Mouse (Mus musculus) heart, embryonic 13.5 days (tissue): ENCODE data around the gene Svip. TPM values are rescaled to one million over a fixed set of nuclear protein-coding genes. Genes with fewer than 3 reads are reported as not detected.
A peak's percentile ranks its signal among the peaks of the same experiment; 100 is the strongest.

Experiments
- ATAC-seq: fragments of 200-750 bp; cut with Nextera tagmentation; 2 replicates; pipeline ENCODE4 v1.8.0; 2017; ENCODE audit warnings: moderate TSS enrichment; ENCODE audit not compliant: insufficient number of reproducible peaks, low FRiP score, low TSS enrichment; ENCODE audit errors: extremely low read depth
- H3K27ac ChIP-seq: fragments of 300-500 bp; sonication (generic); replicated peaks from 2 replicates; pipeline ENCODE4 v1.5.1; 2015; ENCODE audit warnings: moderate library complexity, mild to moderate bottlenecking, inconsistent platforms
- H3K27me3 ChIP-seq: fragments of 300-500 bp; sonication (generic); replicated peaks from 2 replicates; pipeline ENCODE4 v1.6.1; 2015; ENCODE audit warnings: mild to moderate bottlenecking, inconsistent platforms
- H3K36me3 ChIP-seq: fragments of 300-500 bp; sonication (generic); 2 replicates; pipeline ENCODE4 v1.6.1; 2015; ENCODE audit warnings: mild to moderate bottlenecking, inconsistent platforms
- H3K4me1 ChIP-seq: fragments of 300-500 bp; sonication (generic); 2 replicates; pipeline ENCODE4 v1.6.1; 2015; ENCODE audit warnings: inconsistent platforms
- H3K4me2 ChIP-seq: fragments of 300-500 bp; sonication (generic); 2 replicates; pipeline ENCODE4 v1.6.1; 2015; ENCODE audit warnings: inconsistent platforms, mild to moderate bottlenecking, moderate library complexity
- H3K4me3 ChIP-seq: fragments of 300-500 bp; sonication (generic); 2 replicates; pipeline ENCODE4 v1.5.1; 2015; ENCODE audit warnings: moderate library complexity, mild to moderate bottlenecking, inconsistent platforms
- H3K9ac ChIP-seq: fragments of 300-500 bp; sonication (generic); 2 replicates; pipeline ENCODE4 v1.6.1; 2015; ENCODE audit warnings: inconsistent platforms, mild to moderate bottlenecking, moderate library complexity
- H3K9me3 ChIP-seq: fragments of 300-500 bp; sonication (generic); 2 replicates; pipeline ENCODE4 v1.6.1; 2016; ENCODE audit warnings: inconsistent platforms
- WGBS: fragments of 180-500 bp; shearing (Covaris S2); methylation state at CpG from one replicate; pipeline ENCODE4 v1.1.7; 2015; ENCODE audit warnings: mixed read lengths; 5-methylcytosine and 5-hydroxymethylcytosine counted together
- polyA plus RNA-seq: library from polyadenylated mRNA; unstranded; fragments of >200 nt; fragmentation: Nextera tagmentation; extraction: Ambion mirVana; gene quantifications from 2 replicates; pipeline ENCODE4 v1.2.1, GENCODE M21; 2015

Svip gene
- polyA plus RNA-seq, 1 experiment from 2014 or later = 9.5 TPM

DNA sequence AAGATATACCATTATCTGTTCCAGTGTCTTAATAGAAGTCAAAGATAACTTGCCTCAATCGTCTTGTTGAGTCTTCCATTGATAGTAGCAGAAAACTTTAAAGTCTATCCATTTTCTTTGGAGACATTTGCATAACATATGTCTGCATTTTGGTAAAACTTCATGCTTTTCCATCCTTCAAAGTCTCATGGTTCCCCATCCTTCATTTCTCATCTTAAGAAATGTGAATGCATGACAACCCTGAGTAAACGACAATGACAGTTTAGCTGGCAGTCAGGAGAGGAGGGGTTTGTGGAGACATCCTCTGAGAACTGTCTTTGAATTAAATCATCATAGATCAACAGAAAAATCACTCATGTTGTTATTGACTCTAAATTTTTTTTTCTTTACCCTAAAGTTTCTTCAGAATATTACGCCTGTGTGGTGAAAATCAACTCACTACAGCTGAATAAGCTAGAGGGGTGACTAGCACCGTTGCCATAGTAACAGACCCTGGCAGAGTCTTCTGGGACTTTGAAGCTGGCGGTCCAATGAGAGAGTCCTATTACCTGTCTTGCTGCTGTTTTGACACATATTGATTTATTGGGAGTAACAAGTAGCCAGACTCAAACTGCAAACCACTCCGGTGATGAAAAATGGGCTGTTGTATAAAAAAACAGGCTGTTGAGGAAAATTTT is 45.0 kb downstream of the Svip start:
- no peak for ATAC-seq
- WGBS = 71% methylated on average over 6 of the region's 6 CpGs
- no peak overlapping the region for H3K4me3 ChIP-seq
- no peak overlapping the region for H3K9ac ChIP-seq
- no peak overlapping the region for H3K4me2 ChIP-seq
- H3K27me3 ChIP-seq = no peaks in the 10 kb centered on the region
- H3K27ac ChIP-seq = no peak overlapping the region
- H3K4me1 ChIP-seq = peaks cover 3% of the 10 kb centered on the region
- H3K9me3 ChIP-seq = no peaks in the 10 kb centered on the region
- no peaks in the 10 kb centered on the region for H3K36me3 ChIP-seq

DNA sequence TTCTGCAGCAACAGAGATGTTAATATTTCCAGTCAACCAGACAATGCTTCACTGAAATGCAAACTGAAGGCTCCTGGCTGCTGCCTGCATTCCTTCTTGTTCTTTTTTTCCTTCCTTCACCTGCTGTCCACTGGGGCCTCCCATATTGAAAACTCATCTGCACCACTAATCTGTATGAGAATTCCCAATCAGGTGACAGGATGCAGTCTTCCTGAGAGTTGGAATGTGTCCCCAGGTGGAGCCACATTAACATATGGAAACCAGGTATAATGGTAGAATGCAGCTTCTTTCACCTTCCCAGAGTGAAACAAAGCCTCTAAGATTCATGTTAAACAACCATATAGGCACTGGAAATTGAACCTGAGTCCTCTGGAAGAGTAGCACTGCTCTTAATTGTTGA is 48.1 kb downstream of the Svip start:
- Histone ChIP-seq H3K9ac (no peak overlapping the region), H3K36me3 (no peaks in the 10 kb centered on the region), H3K4me3 (no peak overlapping the region), H3K4me1 (peaks cover 10% of the 10 kb centered on the region), H3K4me2 (no peak overlapping the region), H3K27me3 (no peaks in the 10 kb centered on the region), H3K27ac (no peak overlapping the region), H3K9me3 (no peaks in the 10 kb centered on the region)
- no peak for ATAC-seq

DNA sequence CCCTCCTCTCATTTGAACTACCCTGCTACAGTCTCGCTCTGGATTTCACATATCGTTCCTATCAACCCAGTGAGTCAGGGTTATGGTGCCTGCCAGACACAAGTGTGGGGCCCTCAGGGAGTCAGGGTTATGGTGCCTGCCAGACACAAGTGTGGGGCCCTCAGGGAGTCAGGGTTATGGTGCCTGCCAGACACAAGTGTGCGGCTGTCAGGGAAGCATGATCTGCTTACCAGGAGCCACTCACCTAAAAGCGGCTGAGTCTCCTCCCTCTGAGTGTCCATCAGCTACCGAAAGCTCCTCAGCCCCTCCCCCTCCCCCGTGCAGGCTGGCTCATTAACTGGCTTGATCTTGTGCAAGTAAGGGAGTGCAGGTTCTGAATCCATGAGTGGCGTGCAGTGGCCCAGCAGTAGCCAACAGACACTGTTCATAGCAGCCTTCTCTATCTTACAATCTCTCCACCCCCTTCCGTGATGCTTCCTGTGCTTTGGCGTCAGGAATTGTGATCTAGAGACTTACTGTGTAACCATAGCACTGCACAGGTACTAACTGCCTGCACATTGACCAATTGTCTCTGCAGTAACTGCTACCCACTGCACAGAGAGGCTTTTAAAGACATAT is 50.3 kb downstream of the Svip start:
- H3K36me3 ChIP-seq = no peaks in the 10 kb centered on the region
- peaks cover 10% of the 10 kb centered on the region for H3K4me1 ChIP-seq
- H3K4me3 ChIP-seq = no peak overlapping the region
- H3K27me3 ChIP-seq = no peaks in the 10 kb centered on the region
- no peak overlapping the region for H3K9ac ChIP-seq
- no peaks in the 10 kb centered on the region for H3K9me3 ChIP-seq
- peak overlapping the region; percentile 38 for H3K4me2 ChIP-seq
- 0 out of 2 replicates have a peak overlapping the region, but pooled peaks have one; percentile 15 for H3K27ac ChIP-seq
- ATAC-seq = peak; percentile 25; the same call in 1 of the 2 replicates
- 37% methylated on average over 9 of the region's 9 CpGs for WGBS

Other genes with a start within 250 kb of the Svip start
- 7.6 and 8.7 TPM in 2 replicates for gene Gas2, start 144.0 kb downstream of the Svip start, polyA plus RNA-seq
- 4.9 and 5.9 TPM in 2 replicates for gene Fancf, start 143.8 kb downstream of the Svip start, polyA plus RNA-seq
- gene 1700015G11Rik, start 9.7 kb upstream of the Svip start, polyA plus RNA-seq = not detected in 2 replicates